Mouse (Mus musculus) intestine, postnatal 0 days (tissue): ENCODE measurements around the gene Ndc1. TPM values are rescaled to one million over a fixed set of nuclear protein-coding genes. Genes with fewer than 3 reads are reported as not detected.

Experiments used
- ATAC-seq: fragments of 200-750 bp; cut with Nextera tagmentation; 2 replicates; pipeline ENCODE4 v1.8.0; 2017; ENCODE audit warnings: mild to moderate bottlenecking, moderate TSS enrichment, moderate library complexity
- H3K27ac ChIP-seq: fragments of 300-500 bp; sonication (generic); 2 replicates; pipeline ENCODE4 v1.5.1; 2014; ENCODE audit warnings: mild to moderate bottlenecking, low read depth, low read length, moderate library complexity
- H3K27me3 ChIP-seq: fragments of 300-500 bp; sonication (generic); replicated peaks from 2 replicates; pipeline ENCODE4 v1.6.1; 2014; ENCODE audit warnings: low read length, mixed read lengths; ENCODE audit not compliant: control insufficient read depth, insufficient read depth
- H3K36me3 ChIP-seq: fragments of 300-500 bp; sonication (generic); 2 replicates; pipeline ENCODE4 v1.6.1; 2014; ENCODE audit warnings: mild to moderate bottlenecking, moderate library complexity; ENCODE audit not compliant: control insufficient read depth, insufficient read depth
- H3K4me1 ChIP-seq: fragments of 300-500 bp; sonication (generic); replicated peaks from 2 replicates; pipeline ENCODE4 v1.6.1; 2014; ENCODE audit warnings: antibody characterized with exemption, low read length, mixed read lengths; ENCODE audit not compliant: control insufficient read depth, insufficient read depth
- H3K4me2 ChIP-seq: fragments of 300-500 bp; sonication (generic); replicated peaks from 2 replicates; pipeline ENCODE4 v1.6.1; 2014; ENCODE audit warnings: low read depth, mild to moderate bottlenecking, moderate library complexity
- H3K4me3 ChIP-seq: fragments of 300-500 bp; sonication (generic); 2 replicates; pipeline ENCODE4 v1.5.1; 2014; ENCODE audit warnings: low read depth, low read length
- H3K9ac ChIP-seq: fragments of 300-500 bp; sonication (generic); 2 replicates; pipeline ENCODE4 v1.6.1; 2014; ENCODE audit warnings: mild to moderate bottlenecking, low read depth, low read length
- H3K9me3 ChIP-seq: fragments of 300-500 bp; sonication (generic); 2 replicates; pipeline ENCODE4 v1.6.1; 2016; ENCODE audit warnings: mixed run types; ENCODE audit not compliant: control insufficient read depth
- CTCF ChIP-seq: sonication (generic); IDR thresholded peaks from 2 replicates; pipeline ENCODE4 v1.5.1; 2016; ENCODE audit warnings: low read depth, mild to moderate bottlenecking, control low read depth, antibody characterized with exemption, moderate library complexity
- WGBS: fragments of 180-500 bp; shearing (Covaris S2); extraction: QIAGEN DNeasy Blood & Tissue Kit; methylation state at CpG from one replicate; pipeline ENCODE4 v1.1.7; 2014; 5-methylcytosine and 5-hydroxymethylcytosine counted together
- polyA plus RNA-seq: library from polyadenylated mRNA; unstranded; fragments of >200 nt; fragmentation: Nextera tagmentation; extraction: Ambion mirVana; gene quantifications from 2 replicates; pipeline ENCODE4 v1.2.1, GENCODE M21; 2015

Gene Ndc1
- polyA plus RNA-seq, 1 experiment from 2014 or later = 7.4 TPM

- no peak overlapping the region for H3K4me3 ChIP-seq
- ATAC-seq = no peak
- TF ChIP-seq CTCF = no peak
- H3K27me3 ChIP-seq = peaks cover 57% of the 10 kb centered on the region
- no peaks in the 10 kb centered on the region for H3K36me3 ChIP-seq
- no peak overlapping the region for H3K27ac ChIP-seq
- 30% methylated on average over 11 of the region's 11 CpGs for WGBS
- no peak overlapping the region; the same call in 1 of the 2 replicates for H3K4me2 ChIP-seq
- no peaks in the 10 kb centered on the region for H3K4me1 ChIP-seq
- no peak overlapping the region for H3K9ac ChIP-seq
- no peaks in the 10 kb centered on the region for H3K9me3 ChIP-seq
Measured at GRCm38 (mm10) chr4:107442288-107442687, 74.7 kb downstream of the Ndc1 start.

- Histone ChIP-seq H3K4me1 (no peaks in the 10 kb centered on the region), H3K4me3 (no peak overlapping the region), H3K36me3 (no peaks in the 10 kb centered on the region), H3K4me2 (no peak overlapping the region; the same call in 1 of the 2 replicates), H3K9ac (no peak overlapping the region), H3K27ac (no peak overlapping the region), H3K9me3 (no peaks in the 10 kb centered on the region), H3K27me3 (peaks cover 50% of the 10 kb centered on the region)
- no peak for TF ChIP-seq CTCF
- WGBS = 33% methylated on average over 16 of the region's 16 CpGs
- ATAC-seq = no peak
Measured at GRCm38 (mm10) chr4:107442891-107443483, 75.4 kb downstream of the Ndc1 start.

- ATAC-seq = no peak
- no peak for TF ChIP-seq CTCF
- WGBS = 52% methylated on average over 11 of the region's 11 CpGs
- Histone ChIP-seq H3K27me3 (peaks cover 45% of the 10 kb centered on the region), H3K36me3 (no peaks in the 10 kb centered on the region), H3K4me2 (no peak overlapping the region), H3K27ac (no peak overlapping the region), H3K9me3 (no peaks in the 10 kb centered on the region), H3K4me1 (no peaks in the 10 kb centered on the region), H3K4me3 (no peak overlapping the region), H3K9ac (no peak overlapping the region)
Measured at GRCm38 (mm10) chr4:107443621-107444020, 76.0 kb downstream of the Ndc1 start.

DNA sequence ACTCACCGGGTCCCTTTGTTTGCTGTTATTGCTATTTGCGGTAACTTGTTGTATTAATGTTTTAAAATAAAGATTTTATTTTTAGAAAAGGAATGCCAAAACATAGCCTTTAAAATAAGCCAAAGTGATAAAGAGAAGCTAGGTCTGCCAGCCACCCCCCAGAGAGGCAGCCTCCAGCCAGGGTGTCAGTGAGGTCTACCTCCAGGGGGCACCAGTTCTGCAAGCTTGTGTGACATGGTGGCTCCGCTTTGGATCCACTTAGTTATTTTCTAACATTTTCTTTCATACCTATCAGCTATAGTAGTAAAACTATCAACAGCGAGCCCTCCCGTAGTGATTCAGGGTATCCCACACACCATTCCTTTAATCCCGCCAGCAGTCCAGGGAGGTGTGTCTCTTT is 80.9 kb downstream of the Ndc1 start:
- ATAC-seq = no peak
- TF ChIP-seq CTCF = peak; percentile 53
- H3K4me3 ChIP-seq = no peak overlapping the region
- no peaks in the 10 kb centered on the region for H3K36me3 ChIP-seq
- no peak overlapping the region for H3K4me2 ChIP-seq
- H3K9ac ChIP-seq = no peak overlapping the region
- H3K4me1 ChIP-seq = no peaks in the 10 kb centered on the region
- peaks cover 14% of the 10 kb centered on the region for H3K27me3 ChIP-seq
- H3K27ac ChIP-seq = no peak overlapping the region
- no peaks in the 10 kb centered on the region for H3K9me3 ChIP-seq
- WGBS = 85% methylated on average over 6 of the region's 6 CpGs

DNA sequence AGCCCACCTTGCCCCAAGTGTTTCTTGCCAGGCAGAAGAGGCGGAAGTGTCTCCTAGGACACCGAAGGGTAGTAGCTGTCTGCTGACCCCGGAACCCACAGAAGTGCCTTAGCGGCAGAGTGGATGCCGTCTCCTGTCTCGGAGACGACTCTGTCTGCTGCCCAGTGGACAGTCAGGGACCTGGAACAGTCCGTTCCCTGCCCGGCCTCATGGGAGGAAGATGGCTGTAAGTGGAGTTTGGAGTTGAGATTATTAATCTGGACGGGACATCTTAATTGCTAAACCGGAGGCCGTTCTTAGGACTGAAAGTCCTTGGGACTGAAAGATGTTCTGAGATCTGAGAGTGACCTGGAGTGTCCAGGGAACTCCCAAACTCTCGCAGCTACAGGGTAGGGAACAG is 81.9 kb downstream of the Ndc1 start:
- Histone ChIP-seq H3K36me3 (no peaks in the 10 kb centered on the region), H3K4me2 (no peak overlapping the region), H3K9me3 (no peaks in the 10 kb centered on the region), H3K4me3 (no peak overlapping the region), H3K27ac (no peak overlapping the region), H3K27me3 (peaks cover 10% of the 10 kb centered on the region), H3K9ac (no peak overlapping the region), H3K4me1 (no peaks in the 10 kb centered on the region)
- 87% methylated on average over 13 of the region's 13 CpGs for WGBS
- no peak for TF ChIP-seq CTCF
- ATAC-seq = no peak

- Histone ChIP-seq H3K36me3 (no peaks in the 10 kb centered on the region), H3K27ac (no peak overlapping the region)
- no peak for ATAC-seq
Measured at GRCm38 (mm10) chr4:107452266-107453015, 84.9 kb downstream of the Ndc1 start.

More at GRCm38 (mm10) chr4:107452266-107453015, 84.9 kb downstream of the Ndc1 start:
- 77% methylated on average over 18 of the region's 18 CpGs for WGBS
- H3K4me3 ChIP-seq = no peak overlapping the region
- TF ChIP-seq CTCF = peak; percentile 24; the same call in 1 of the 2 replicates
- no peak overlapping the region for H3K9ac ChIP-seq
- no peak overlapping the region for H3K4me2 ChIP-seq
- H3K9me3 ChIP-seq = no peaks in the 10 kb centered on the region
- no peaks in the 10 kb centered on the region; the same call in 1 of the 2 replicates for H3K27me3 ChIP-seq
- no peaks in the 10 kb centered on the region for H3K4me1 ChIP-seq
